Comparison of ENCODE assay signal across 8 mouse cellular contexts in the genomic region with DNA sequence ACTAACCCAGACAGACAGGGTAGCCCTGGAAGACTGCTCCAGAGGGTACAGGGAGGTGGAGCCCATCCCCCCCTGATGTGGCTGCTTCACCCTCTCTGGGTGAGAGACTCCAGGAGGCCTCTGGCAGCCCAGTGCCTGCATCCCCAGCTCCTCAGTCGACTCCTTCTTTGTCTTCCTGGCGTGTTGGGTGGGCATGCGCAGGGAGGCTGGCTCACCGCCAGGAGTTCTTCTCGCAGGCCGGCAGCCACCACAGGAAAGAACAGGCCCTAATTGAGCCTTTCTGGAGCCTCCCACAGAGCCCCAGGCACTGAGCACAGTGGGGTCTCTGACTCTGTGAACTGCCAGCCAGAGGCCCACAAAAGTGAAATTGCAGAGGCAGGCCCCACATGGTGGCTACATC. TPM values are rescaled to one million over a fixed set of nuclear protein-coding genes. Genes with fewer than 3 reads are reported as not detected.
DNase-seq lines count a peak whose midpoint lies in the region; ATAC-seq and TF ChIP-seq lines count a peak whose summit lies in the region.

No protein-coding gene starts in this region.

- no peak for TF ChIP-seq CTCF in heart, postnatal 0 days (IDR thresholded peaks at IDR 0.05; ENCODE audit: low read depth)

- H3K27me3 ChIP-seq in forebrain, embryonic 10.5 days (ENCODE audit: poor library complexity, severe bottlenecking), result peaks cover 38% of the 10 kb centered on the region
- H3K27me3 ChIP-seq in heart, postnatal 0 days (ENCODE audit: control insufficient read depth, insufficient read depth, low read length), result no peaks in the 10 kb centered on the region
- H3K27me3 ChIP-seq in limb, embryonic 15.5 days, result no peaks in the 10 kb centered on the region
- H3K27me3 ChIP-seq in neural tube, embryonic 12.5 days (replicated peaks), result peaks cover 4% of the 10 kb centered on the region; the same call in 1 of the 2 replicates

- 3% methylated on average over 6 of the region's 6 CpGs for WGBS in forebrain, embryonic 10.5 days
- 4% methylated on average over 6 of the region's 6 CpGs for WGBS in heart, postnatal 0 days
- WGBS in limb, embryonic 15.5 days, result 2% methylated on average over 6 of the region's 6 CpGs
- 1% methylated on average over 6 of the region's 6 CpGs for WGBS in neural tube, embryonic 12.5 days

- TF ChIP-seq EP300 in heart, postnatal 0 days (IDR thresholded peaks at IDR 0.05; ENCODE audit: low read depth), result no peak

- no peaks in the 10 kb centered on the region for H3K9me3 ChIP-seq in forebrain, embryonic 10.5 days
- no peaks in the 10 kb centered on the region for H3K9me3 ChIP-seq in heart, postnatal 0 days (replicated peaks; ENCODE audit: control insufficient read depth, low read length)
- no peaks in the 10 kb centered on the region for H3K9me3 ChIP-seq in limb, embryonic 15.5 days
- no peaks in the 10 kb centered on the region for H3K9me3 ChIP-seq in neural tube, embryonic 12.5 days

- H3K36me3 ChIP-seq in forebrain, embryonic 10.5 days (replicated peaks), result peaks cover 13% of the 10 kb centered on the region
- no peaks in the 10 kb centered on the region for H3K36me3 ChIP-seq in heart, postnatal 0 days (replicated peaks; ENCODE audit: control insufficient read depth, insufficient read depth, low read length)
- peaks cover 14% of the 10 kb centered on the region; the same call in 1 of the 2 replicates for H3K36me3 ChIP-seq in limb, embryonic 15.5 days
- H3K36me3 ChIP-seq in neural tube, embryonic 12.5 days, result peaks cover 15% of the 10 kb centered on the region

- H3K27ac ChIP-seq in forebrain, embryonic 10.5 days, result peak overlapping the region; percentile 87
- no peak overlapping the region for H3K27ac ChIP-seq in heart, postnatal 0 days (ENCODE audit: low read depth)
- H3K27ac ChIP-seq in limb, embryonic 15.5 days, result peak overlapping the region; percentile 86
- peak overlapping the region; percentile 92 for H3K27ac ChIP-seq in neural tube, embryonic 12.5 days

- DNase-seq in frontal cortex, adult 2 months (ENCODE audit: extremely low spot score in 1 of 2, low spot score in 1 of 2), result peak; percentile 61 to 79
- peak; percentile 77 for DNase-seq in forebrain, embryonic 10.5 days (ENCODE audit: extremely low spot score, low spot score)
- peak; percentile 77 for DNase-seq in heart, postnatal 0 days (ENCODE audit: low spot score)
- peak; percentile 94 for DNase-seq in kidney, postnatal 10 days

- ATAC-seq in frontal cortex, adult (ENCODE audit: low TSS enrichment), result no peak
- ATAC-seq in heart, postnatal 0 days (ENCODE audit: insufficient read depth, low read depth), result peak; percentile 47; the same call in 1 of the 2 replicates
- ATAC-seq in limb, embryonic 15.5 days (ENCODE audit: insufficient number of reproducible peaks, low FRiP score, low TSS enrichment, low read depth), result peak; percentile 62
- peak; percentile 89 for ATAC-seq in neural tube, embryonic 12.5 days (ENCODE audit: low FRiP score, low read depth)
- ATAC-seq in activated CD4-positive, CD25-positive, alpha-beta regulatory T cell, adult 4 months, result no peak

- no peak overlapping the region for H3K4me2 ChIP-seq in heart, postnatal 0 days (ENCODE audit: low read depth, low read length)
- peak overlapping the region; percentile 2; the same call in 1 of the 2 replicates for H3K4me2 ChIP-seq in limb, embryonic 15.5 days
- peak overlapping the region; percentile 20 for H3K4me2 ChIP-seq in neural tube, embryonic 12.5 days (replicated peaks)

- H3K9ac ChIP-seq in heart, postnatal 0 days (replicated peaks; ENCODE audit: low read depth, low read length), result no peak overlapping the region
- H3K9ac ChIP-seq in limb, embryonic 15.5 days, result no peak overlapping the region
- H3K9ac ChIP-seq in neural tube, embryonic 12.5 days, result peak overlapping the region; percentile 27; the same call in 1 of the 2 replicates

- H3K4me3 ChIP-seq in forebrain, embryonic 10.5 days, result peak overlapping the region; percentile 9; the same call in 1 of the 2 replicates
- H3K4me3 ChIP-seq in heart, postnatal 0 days (ENCODE audit: low read depth, low read length), result no peak overlapping the region
- no peak overlapping the region for H3K4me3 ChIP-seq in limb, embryonic 15.5 days
- H3K4me3 ChIP-seq in neural tube, embryonic 12.5 days, result no peak overlapping the region

- peaks cover 49% of the 10 kb centered on the region for H3K4me1 ChIP-seq in forebrain, embryonic 10.5 days
- peaks cover 12% of the 10 kb centered on the region; the same call in 1 of the 2 replicates for H3K4me1 ChIP-seq in heart, postnatal 0 days (ENCODE audit: control insufficient read depth, insufficient read depth)
- peaks cover 37% of the 10 kb centered on the region for H3K4me1 ChIP-seq in limb, embryonic 15.5 days
- H3K4me1 ChIP-seq in neural tube, embryonic 12.5 days, result peaks cover 38% of the 10 kb centered on the region

RNA-seq across cellular contexts. Expression of a gene that starts 16.0 kb away (rescaled TPM):
- 26.0 and 26.5 TPM in 2 replicates for polyA plus RNA-seq in frontal cortex, adult 2 months (2012; rRNA removed)
- polyA plus RNA-seq in forebrain, embryonic 10.5 days (2016; fragmentation: Nextera tagmentation; extraction: Ambion mirVana), result 6.8 and 7.4 TPM in 2 replicates
- total RNA-seq in heart, postnatal 0 days (2014; rRNA removed; ENCODE audit: low replicate concordance), result 0.89 and 1.1 TPM in 2 replicates
- 0.84 and 0.87 TPM in 2 replicates for polyA plus RNA-seq in heart, postnatal 0 days (2015; fragmentation: Nextera tagmentation; extraction: Ambion mirVana)
- polyA plus RNA-seq in limb, embryonic 15.5 days (2015; fragmentation: Nextera tagmentation; extraction: Ambion mirVana), result 5.5 and 5.7 TPM in 2 replicates
- 25.2 and 30.6 TPM in 2 replicates for polyA plus RNA-seq in neural tube, embryonic 12.5 days (2016; fragmentation: Nextera tagmentation; extraction: Ambion mirVana)
- polyA plus RNA-seq in activated CD4-positive, CD25-positive, alpha-beta regulatory T cell, adult 4 months (2017; shearing (Covaris generic)), result 1 to 10 TPM in 1 of 2 experiments, under 1 TPM in 1; 0.96 to 1.6 TPM

Comparison
In these comparisons a context has a peak if more than half of its experiments do, and no peak if none do; other contexts are left out.
1. ATAC-seq: peak in heart, postnatal 0 days (single experiment), limb, embryonic 15.5 days (single experiment) and neural tube, embryonic 12.5 days (single experiment); none in frontal cortex, adult (single experiment) and activated CD4-positive, CD25-positive, alpha-beta regulatory T cell, adult 4 months (single experiment).
2. Peak in every context shown above with its lines, with median percentiles within 50 percentile points of each other: DNase-seq.